Mouse (Mus musculus) left cerebral cortex, postnatal 14 days (tissue): ENCODE data around the gene Baz1b. TPM values are rescaled to one million over a fixed set of nuclear protein-coding genes. Genes with fewer than 3 reads are reported as not detected.

Source experiments
- DNase-seq, 2 experiments: peaks; one replicate each; pipeline ENCODE4 v3.0.0; 2021 to 2022; ENCODE audit warnings: low spot score in 2 of 2, mixed read lengths in 1 of 2
- intact Hi-C: fragments of 180-260 bp; cut with DNase I; formaldehyde crosslinking; loops from one replicate; pipeline ENCODE4 v1.15.1; 2025
- total RNA-seq, 2 experiments: library from RNA; stranded (reverse); gene quantifications; 2 replicates each; pipeline ENCODE4 v1.2.3; 2021

The Baz1b gene
- total RNA-seq, 2 experiments from 2014 or later: 51.9 to 55.1 TPM

- no peak for DNase-seq
- intact Hi-C loops: no loop called here
Measured at GRCm38 (mm10) chr5:135257559-135257958, 70.5 kb downstream of the Baz1b start.

DNA sequence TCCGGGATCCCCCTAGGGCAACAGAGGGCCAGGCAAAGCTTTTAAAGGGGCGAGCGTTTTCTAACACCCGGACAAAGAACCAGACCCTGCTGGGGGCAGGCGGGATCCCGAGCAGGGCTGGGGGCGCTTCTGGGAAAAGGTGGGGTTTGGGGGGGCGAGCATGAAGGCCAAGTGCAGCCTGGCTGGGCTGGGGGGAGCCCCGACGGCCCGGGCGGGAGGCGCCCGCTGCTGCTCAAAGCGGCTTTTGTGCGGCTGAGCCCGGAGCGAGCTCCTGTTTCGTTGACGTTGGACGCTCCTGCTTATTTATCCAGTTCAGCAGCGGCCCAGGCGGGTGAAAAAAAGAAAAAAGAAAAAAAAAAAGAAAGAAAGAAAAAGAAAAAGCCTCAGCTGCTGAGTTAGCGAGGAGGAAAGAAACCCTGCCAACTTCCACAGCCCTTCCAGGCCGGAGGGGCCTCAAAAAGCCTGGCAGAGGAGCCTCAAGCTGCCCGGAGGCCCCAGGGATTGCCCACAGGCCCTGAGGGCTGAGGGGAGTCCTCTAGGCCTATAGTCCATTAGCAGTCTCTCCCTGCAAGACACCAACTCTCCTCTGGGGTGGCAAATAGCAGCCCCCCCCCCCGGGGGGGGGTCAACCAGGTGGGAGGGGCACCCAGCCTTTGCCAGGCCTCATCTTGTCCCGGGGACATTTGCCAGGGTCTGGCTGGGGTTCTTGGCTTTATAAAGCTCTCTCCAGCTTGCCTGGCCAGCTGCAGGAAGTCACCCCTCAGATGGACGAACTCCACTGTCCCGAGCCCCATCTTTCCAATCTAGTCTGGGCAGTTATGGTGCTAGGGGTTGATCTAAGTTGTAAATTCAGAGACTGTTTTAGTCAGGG, 71.5 kb downstream of the Baz1b start:
- DNase-seq: peak in 1 of 2 experiments; percentile 37
- intact Hi-C loops: no loop called here

DNA sequence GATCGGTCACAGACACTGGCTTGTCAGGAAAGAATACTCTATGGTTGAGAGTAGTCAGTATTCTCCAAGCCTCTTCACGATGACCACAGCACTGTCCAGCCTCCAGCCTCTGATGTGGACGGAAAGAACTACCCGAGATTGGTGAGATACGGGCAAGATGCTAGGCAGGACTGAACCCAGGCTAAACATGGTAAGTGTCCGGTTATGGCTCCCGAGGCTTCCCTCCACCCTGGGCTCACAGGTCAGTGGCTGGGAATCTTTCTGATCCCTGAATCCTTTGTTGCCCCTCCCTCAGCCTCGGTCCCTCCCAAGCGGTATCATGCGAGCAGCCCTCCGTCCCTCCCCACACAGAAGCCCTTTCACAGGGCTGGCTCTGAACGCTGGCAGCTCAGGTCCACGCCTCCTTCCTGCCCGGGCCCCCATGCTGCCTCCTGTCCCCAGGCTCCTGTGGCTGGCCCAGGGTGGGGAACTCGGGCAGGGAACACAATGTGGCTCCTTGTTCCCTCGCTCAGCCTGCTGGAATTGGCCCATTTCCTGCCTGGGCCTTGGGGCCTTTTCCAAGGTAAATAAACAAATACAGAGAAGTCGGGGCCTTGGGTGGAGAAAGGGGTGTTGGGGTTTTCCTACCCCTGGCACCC, 76.9 kb downstream of the Baz1b start:
- intact Hi-C loops: no loop called here
- DNase-seq: peak in 1 of 2 experiments; percentile 49

DNA sequence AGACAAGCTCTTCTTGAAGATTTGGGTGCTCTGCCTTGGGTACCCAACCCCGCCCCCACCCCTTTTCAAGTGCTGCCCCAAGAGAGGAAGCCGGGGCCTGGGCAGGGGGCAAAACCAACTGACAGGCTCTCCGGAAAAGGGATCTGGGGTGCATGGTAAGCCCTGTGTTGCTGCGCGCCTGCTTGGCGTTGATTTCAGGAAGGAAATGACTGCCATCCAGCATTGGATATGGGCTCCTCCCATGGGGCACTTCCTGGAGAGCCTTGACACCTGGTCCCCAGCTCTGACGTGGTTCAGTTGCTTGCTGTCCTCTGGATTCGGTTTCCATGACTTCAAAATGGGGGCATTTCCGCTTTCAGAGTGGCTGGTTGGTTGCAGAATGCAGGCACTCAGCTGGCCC, 77.5 kb downstream of the Baz1b start:
- intact Hi-C loops: no loop called here
- DNase-seq: no peak

DNA sequence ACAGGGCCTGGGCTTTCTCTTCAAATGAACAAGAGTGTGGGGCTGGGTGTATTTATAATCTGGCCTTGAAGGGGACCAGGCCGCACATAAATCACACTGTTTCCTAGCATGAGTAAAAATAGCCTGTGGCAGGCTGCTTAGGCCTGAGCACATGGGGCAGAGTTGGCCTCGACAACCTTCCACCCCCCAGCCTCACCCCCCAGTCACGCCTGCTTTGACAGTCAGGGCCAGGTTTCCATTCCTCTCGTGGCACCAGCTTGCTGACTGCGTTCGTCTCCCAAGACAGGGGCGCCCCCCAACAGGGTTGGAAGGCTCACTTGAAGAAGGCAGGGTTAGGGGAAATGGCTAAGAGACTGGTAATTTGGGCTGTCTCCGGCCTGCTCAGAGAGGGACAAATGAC, 82.4 kb downstream of the Baz1b start:
- intact Hi-C loops: no loop called here
- DNase-seq: no peak

DNA sequence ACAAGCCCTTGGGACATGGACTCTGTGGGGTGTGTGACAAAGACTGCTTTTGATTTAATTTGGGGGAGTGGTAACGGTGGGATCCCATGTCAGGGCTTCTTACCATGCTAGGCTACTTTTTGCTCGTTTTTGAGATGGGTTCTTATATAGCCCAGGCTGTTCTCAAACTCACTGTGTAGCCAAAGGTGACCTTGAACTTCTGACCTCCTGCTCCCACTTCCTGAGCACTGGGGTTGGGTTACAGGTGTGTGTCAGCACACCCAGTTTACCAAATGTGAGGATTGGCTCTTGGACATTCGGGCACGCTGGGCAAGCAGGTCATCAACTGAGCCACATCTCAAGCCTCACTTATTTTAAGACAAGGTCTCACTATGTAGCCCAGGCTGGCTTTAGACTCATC, 83.3 kb downstream of the Baz1b start:
- DNase-seq: no peak
- intact Hi-C loops: no loop called here

- intact Hi-C loops: no loop called here
- DNase-seq: peak; percentile 58 to 59
Measured at GRCm38 (mm10) chr5:135271563-135272165, 84.6 kb downstream of the Baz1b start.

DNA sequence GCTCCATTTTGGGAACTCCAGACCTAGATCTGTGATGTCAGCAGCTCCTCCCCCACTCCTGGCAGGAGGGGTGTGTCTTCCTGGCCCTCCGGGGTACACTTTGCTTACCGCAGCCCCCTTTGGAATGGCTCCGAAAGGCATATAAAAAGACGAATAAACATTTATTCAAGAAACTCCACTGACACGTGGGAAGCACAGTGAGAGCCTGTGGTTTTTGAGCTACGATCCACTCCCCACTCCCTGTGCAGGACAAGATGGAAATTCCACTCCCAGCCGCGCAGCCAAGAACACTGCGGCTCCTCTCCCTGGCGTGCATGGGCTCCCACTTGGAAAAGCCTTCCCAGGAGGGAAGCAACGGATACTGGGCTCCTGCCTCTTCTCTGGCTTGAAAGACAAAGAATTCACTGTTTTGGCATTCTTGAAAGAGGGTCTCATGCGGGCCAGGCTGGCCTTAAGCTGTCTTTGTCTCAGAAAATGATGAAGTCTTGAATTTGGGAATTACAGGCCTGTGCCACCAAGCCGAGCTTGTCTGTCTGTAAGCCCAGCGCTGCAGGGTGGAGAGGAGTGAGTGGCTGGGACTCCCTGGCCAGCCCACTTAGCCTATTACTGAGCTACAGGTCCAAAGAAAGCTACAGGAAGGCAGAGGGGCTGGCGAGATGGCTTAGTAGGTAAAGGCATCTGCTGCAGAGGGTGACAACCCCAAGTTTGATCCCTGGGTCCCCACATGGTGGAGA, 87.8 kb downstream of the Baz1b start:
- no peak for DNase-seq
- intact Hi-C loops: no loop called here

- DNase-seq: no peak
- intact Hi-C loops: no loop called here
Measured at GRCm38 (mm10) chr5:135276597-135276996, 89.5 kb downstream of the Baz1b start.

- intact Hi-C loops: no loop called here
- no peak for DNase-seq
Measured at GRCm38 (mm10) chr5:135280226-135280625, 93.2 kb downstream of the Baz1b start.

DNA sequence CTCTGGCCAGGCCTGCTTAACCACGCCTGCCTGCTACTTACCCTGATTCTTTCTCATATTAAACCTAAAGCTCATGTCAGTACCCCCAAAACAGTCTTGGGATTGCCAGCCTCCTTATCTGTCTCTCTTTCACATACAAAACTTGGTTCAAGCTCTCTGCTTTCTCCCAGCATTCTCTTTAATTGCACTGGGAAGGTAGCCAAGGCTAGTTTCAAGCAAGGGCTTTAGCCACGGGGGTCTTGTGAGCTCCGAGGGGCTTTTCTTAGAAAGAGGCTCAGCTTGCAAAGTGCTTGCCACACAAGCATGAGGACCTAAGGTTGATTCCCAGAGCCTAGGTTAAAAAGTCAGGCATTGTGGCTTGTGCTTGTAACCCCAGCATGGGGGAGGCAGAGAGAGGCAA, 98.1 kb downstream of the Baz1b start:
- intact Hi-C loops: no loop called here
- DNase-seq: no peak

- intact Hi-C loops: loop anchor here (1.0 kb wide), 1 partner anchor 50 kb away; no protein-coding TSS in a partner anchor
- peak; percentile 79 to 85 for DNase-seq
Measured at GRCm38 (mm10) chr5:135286185-135286584, 99.1 kb downstream of the Baz1b start.

- no peak for DNase-seq
- intact Hi-C loops: loop anchor here (1.0 kb wide), 1 partner anchor 51 kb away; no protein-coding TSS in a partner anchor
Measured at GRCm38 (mm10) chr5:135286926-135287325, 99.9 kb downstream of the Baz1b start.

DNA sequence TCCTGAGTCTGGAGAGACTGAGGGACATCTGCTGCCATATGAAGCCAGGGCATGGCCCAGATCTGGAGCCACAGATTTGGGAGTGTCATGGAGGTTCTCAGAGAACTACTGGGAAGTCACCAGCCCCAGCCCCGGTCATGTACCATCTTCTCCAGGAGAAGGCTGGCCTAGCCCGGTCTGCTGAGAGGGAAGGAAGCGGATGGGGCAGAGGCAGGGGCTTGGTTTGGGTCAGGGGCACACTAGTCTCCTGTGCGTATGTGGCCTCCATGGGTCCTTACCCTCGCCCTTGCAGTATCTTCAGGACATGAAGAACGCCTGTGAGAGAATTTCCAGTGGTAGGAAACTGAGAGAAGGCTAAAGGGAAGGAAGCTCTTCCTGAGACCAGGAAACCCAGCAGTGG, 103.6 kb downstream of the Baz1b start:
- no peak for DNase-seq
- intact Hi-C loops: no loop called here

DNA sequence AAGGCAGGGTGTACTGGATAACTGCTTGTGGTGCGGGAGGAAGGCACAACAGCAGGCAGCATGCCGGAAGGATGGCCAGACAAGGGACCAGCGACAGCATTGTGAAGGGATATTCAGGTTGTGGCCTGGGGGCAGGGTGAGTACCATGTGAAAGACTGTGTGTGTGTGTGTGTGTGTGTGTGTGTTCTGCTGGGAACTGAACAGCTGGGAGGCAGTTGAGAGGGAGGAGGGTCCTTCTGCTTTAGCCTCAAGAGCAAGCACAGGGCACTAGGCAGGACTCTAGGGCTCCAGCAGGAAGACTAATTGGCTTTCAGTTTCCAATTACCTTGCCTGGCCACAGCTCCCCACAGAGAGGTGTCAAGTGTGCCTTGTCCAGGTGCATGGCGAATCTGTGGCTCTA, 104.1 kb downstream of the Baz1b start:
- intact Hi-C loops: no loop called here

DNA sequence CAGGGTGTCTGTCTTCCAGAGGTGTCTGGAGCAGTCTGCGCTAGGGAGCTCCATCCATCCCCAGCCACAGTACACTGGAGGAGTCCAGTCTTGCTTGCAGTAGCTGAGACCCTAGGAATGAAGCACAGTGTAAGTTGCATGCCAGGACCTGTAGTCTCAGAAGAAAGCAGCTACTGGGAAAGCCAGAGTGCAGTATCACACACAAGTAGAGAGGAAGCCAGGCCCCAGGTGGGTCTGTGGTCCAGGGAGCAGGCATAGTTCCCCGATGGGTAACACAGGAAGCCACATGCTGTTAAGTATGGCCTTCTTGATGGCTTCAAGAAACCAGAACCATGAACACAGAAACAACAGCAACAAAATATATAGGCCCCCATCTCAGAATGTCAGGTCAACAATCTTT, 104.9 kb downstream of the Baz1b start:
- intact Hi-C loops: no loop called here
- no peak for DNase-seq

More for the DNA sequence above, 104.1 kb downstream of the Baz1b start:
- DNase-seq: no peak
